Mouse (Mus musculus): Measurements from ENCODE around the gene Creld2.

- no peak for TF ChIP-seq GATA1 (IDR thresholded peaks at IDR 0.05; ENCODE audit: low read length)
- TF ChIP-seq TAL1 (IDR thresholded peaks at IDR 0.05; ENCODE audit: low read length) = 0 out of 3 replicates have a peak, but pooled peaks have one; percentile 2
These were observed 47.5 kb downstream of the Creld2 start for GRCm38 (mm10) chr15:88866934-88867356.

Data from erythroblast, embryonic 14.5 days (primary cell).